Comparison of ENCODE assay signal across 21 mouse cellular contexts in genomic region chr4:155508614-155509013, GRCm38 (mm10). TPM values are rescaled to one million over a fixed set of nuclear protein-coding genes. Genes with fewer than 3 reads are reported as not detected.
"Had no signal": no experiment of that assay in that cellular context is flagged by ENCODE, and none has a peak within 500 bp of the region (broad histone marks: within the 10 kb centered on the region; RNA-seq: fewer than 3 reads in every experiment).

No protein-coding gene starts in this region.

- H3K9ac ChIP-seq: kidney, embryonic 15.5 days; liver, embryonic 13.5 days; midbrain, embryonic 12.5 days; midbrain, embryonic 15.5 days; neural tube, embryonic 12.5 days; stomach, embryonic 15.5 days had no signal

- H3K27ac ChIP-seq: kidney, embryonic 15.5 days; left cerebral cortex, adult 2 months; liver, embryonic 13.5 days; macrophage; midbrain, embryonic 12.5 days; midbrain, embryonic 15.5 days; neural tube, embryonic 12.5 days; stomach, embryonic 15.5 days had no signal

- H3K27me3 ChIP-seq: kidney, embryonic 15.5 days; liver, embryonic 13.5 days; midbrain, embryonic 12.5 days; midbrain, embryonic 15.5 days; neural tube, embryonic 12.5 days; stomach, embryonic 15.5 days had no signal

- ATAC-seq: midbrain, embryonic 15.5 days had no signal

- H3K4me1 ChIP-seq: midbrain, embryonic 12.5 days; stomach, embryonic 15.5 days had no signal

- H3K9me3 ChIP-seq: kidney, embryonic 15.5 days; liver, embryonic 13.5 days; midbrain, embryonic 12.5 days; midbrain, embryonic 15.5 days; neural tube, embryonic 12.5 days; stomach, embryonic 15.5 days had no signal

- H3K36me3 ChIP-seq: midbrain, embryonic 12.5 days; midbrain, embryonic 15.5 days; neural tube, embryonic 12.5 days; stomach, embryonic 15.5 days had no signal

- H3K4me3 ChIP-seq: kidney, embryonic 15.5 days; left cerebral cortex, adult 2 months; liver, embryonic 13.5 days; midbrain, embryonic 12.5 days; midbrain, embryonic 15.5 days; neural tube, embryonic 12.5 days; stomach, embryonic 15.5 days had no signal

- H3K4me2 ChIP-seq: kidney, embryonic 15.5 days; liver, embryonic 13.5 days; midbrain, embryonic 12.5 days; midbrain, embryonic 15.5 days; neural tube, embryonic 12.5 days; stomach, embryonic 15.5 days had no signal

- DNase-seq: kidney, postnatal 10 days; kidney, postnatal 4 days; layer of hippocampus, postnatal 36 days; liver, embryonic 13.5 days; lung, adult 2 months; lung, postnatal 14 days; retina, postnatal 1 day; right cerebral cortex, postnatal 25 days; spleen, adult 18-20 months; thymus, postnatal 25 days had no signal

RNA-seq across cellular contexts. Expression of gene Tmem52, which starts 39.7 kb away (rescaled TPM):
- total RNA-seq: liver, adult 2 months; megakaryocyte, adult 5-6 weeks; neutrophil, adult 5-6 weeks had no signal
- polyA plus RNA-seq: limb, embryonic 11.5 days; liver, adult 2 months; liver, embryonic 13.5 days; macrophage; neural tube, embryonic 12.5 days had no signal
